Mouse (Mus musculus) heart, adult 2 months (tissue): ENCODE measurements around the gene Clpb.

Experiments
- CTCF ChIP-seq: fragments of 200-600 bp; IDR thresholded peaks from 2 replicates; pipeline ENCODE4 v1.8.1; 2022; ENCODE audit warnings: antibody characterized with exemption, mild to moderate bottlenecking, moderate library complexity
- EP300 ChIP-seq: fragments of 200-500 bp; IDR thresholded peaks from 2 replicates; pipeline ENCODE4 v1.6.1; 2011; ENCODE audit warnings: low read depth, low read length, control low read depth; ENCODE audit not compliant: insufficient read depth
- POLR2A ChIP-seq: fragments of 200-500 bp; IDR thresholded peaks from 2 replicates; pipeline ENCODE4 v1.6.1; 2011; ENCODE audit warnings: mild to moderate bottlenecking, low read depth, low read length, control low read depth; ENCODE audit not compliant: insufficient read depth

DNA sequence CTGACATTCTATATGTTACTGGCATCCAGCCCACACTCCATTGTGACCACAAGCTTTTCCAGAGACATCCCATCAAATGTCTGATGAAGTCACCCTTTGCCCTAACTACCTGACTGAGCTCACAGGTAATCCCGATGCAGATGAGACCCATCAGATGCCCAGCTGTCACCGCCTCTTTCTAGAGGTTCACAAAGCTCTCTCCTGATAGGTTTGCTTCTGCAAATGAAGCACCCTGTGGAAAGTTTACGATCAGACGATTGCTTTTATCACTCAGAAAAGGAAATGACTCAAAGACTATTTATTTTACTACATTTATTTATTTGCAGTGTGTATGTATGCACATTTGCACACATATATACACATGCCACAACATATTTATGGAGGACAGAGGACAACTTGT, 80.1 kb downstream of the Clpb start:
- TF ChIP-seq CTCF = no peak
- no peak for TF ChIP-seq POLR2A
- TF ChIP-seq EP300 = no peak
